Mouse (Mus musculus) MEL (cell line): ENCODE data around the gene Cabcoco1. TPM values are rescaled to one million over a fixed set of nuclear protein-coding genes. Genes with fewer than 3 reads are reported as not detected.

Experiments used
- DNase-seq: peaks from one replicate; pipeline ENCODE4 v3.0.0; 2011; ENCODE audit warnings: low read depth, low spot score
- H3K27ac ChIP-seq: 2 replicates; pipeline ENCODE4 v1.5.1; 2012; ENCODE audit warnings: low read depth, mild to moderate bottlenecking, control low read depth, low read length, moderate library complexity; ENCODE audit not compliant: control insufficient read depth
- H3K27me3 ChIP-seq, 2 experiments: fragments of 150-350 bp in 1 of 2; sonication (generic) in 1 of 2; 2 replicates each; pipeline ENCODE4 v1.6.1; 2012; ENCODE audit warnings: low read length in 2 of 2, mild to moderate bottlenecking in 2 of 2, improper control_type of control experiment in 1 of 2, moderate library complexity in 1 of 2; ENCODE audit not compliant: insufficient read depth in 2 of 2, control insufficient read depth in 1 of 2
- H3K36me3 ChIP-seq, 2 experiments: 2 replicates each; pipeline ENCODE4 v1.6.1; 2012 to 2014; ENCODE audit warnings: low read length in 2 of 2, improper control_type of control experiment in 1 of 2, inconsistent platforms in 1 of 2, mild to moderate bottlenecking in 1 of 2; ENCODE audit not compliant: insufficient read depth in 2 of 2, control insufficient read depth in 1 of 2
- H3K4me1 ChIP-seq, 2 experiments: fragments of 150-350 bp in 1 of 2; sonication (generic) in 1 of 2; 2 replicates each; pipeline ENCODE4 v1.6.1; 2012; ENCODE audit warnings: low read length in 2 of 2, improper control_type of control experiment in 1 of 2, mild to moderate bottlenecking in 1 of 2; ENCODE audit not compliant: insufficient read depth in 2 of 2, control insufficient read depth in 1 of 2
- H3K4me3 ChIP-seq, 2 experiments: fragments of 150-350 bp in 1 of 2; sonication (generic) in 1 of 2; 2 replicates each; pipeline ENCODE4 v1.5.1; 2012; ENCODE audit warnings: low read depth in 2 of 2, low read length in 2 of 2, mild to moderate bottlenecking in 2 of 2, moderate library complexity in 2 of 2, control low read depth in 1 of 2, improper control_type of control experiment in 1 of 2; ENCODE audit not compliant: control insufficient read depth in 1 of 2, insufficient read depth in 1 of 2
- H3K79me2 ChIP-seq: 2 replicates; pipeline ENCODE4 v1.6.1; 2012; ENCODE audit warnings: mild to moderate bottlenecking, low read length, moderate library complexity; ENCODE audit not compliant: control insufficient read depth, poor library complexity, insufficient read depth
- H3K9ac ChIP-seq: 2 replicates; pipeline ENCODE4 v1.6.1; 2012; ENCODE audit warnings: low read depth, mild to moderate bottlenecking, control low read depth, low read length, moderate library complexity; ENCODE audit not compliant: control insufficient read depth, poor library complexity, severe bottlenecking
- H3K9me3 ChIP-seq: fragments of 150-350 bp; sonication (generic); replicated peaks from 2 replicates; pipeline ENCODE4 v1.6.1; 2012; ENCODE audit warnings: mild to moderate bottlenecking, low read length, improper control_type of control experiment, moderate library complexity; ENCODE audit not compliant: insufficient read depth
- CHD1 ChIP-seq: IDR thresholded peaks from 2 replicates; pipeline ENCODE4 v1.6.1; 2012; ENCODE audit warnings: low read depth, mild to moderate bottlenecking, inconsistent platforms, low read length, improper control_type of control experiment
- ELF1 ChIP-seq: IDR thresholded peaks from 2 replicates; pipeline ENCODE4 v1.6.1; 2014; ENCODE audit warnings: low read depth, mild to moderate bottlenecking, inconsistent platforms, low read length, improper control_type of control experiment, moderate library complexity
- ETS1 ChIP-seq: IDR thresholded peaks from 2 replicates; pipeline ENCODE4 v1.6.1; 2012; ENCODE audit warnings: low read depth, mild to moderate bottlenecking, inconsistent platforms, low read length, improper control_type of control experiment, moderate library complexity
- GATA1 ChIP-seq: IDR thresholded peaks from 2 replicates; pipeline ENCODE4 v1.6.1; 2011; ENCODE audit warnings: low read depth, low read length, improper control_type of control experiment
- HCFC1 ChIP-seq: IDR thresholded peaks from 2 replicates; pipeline ENCODE4 v1.6.1; 2012; ENCODE audit warnings: low read depth, mild to moderate bottlenecking, inconsistent platforms, low read length, improper control_type of control experiment, moderate library complexity
- JUND ChIP-seq: IDR thresholded peaks from 2 replicates; pipeline ENCODE4 v1.6.1; 2011; ENCODE audit warnings: low read depth, mild to moderate bottlenecking, improper control_type of control experiment, low read length
- MAX ChIP-seq: IDR thresholded peaks from 2 replicates; pipeline ENCODE4 v1.6.1; 2011; ENCODE audit warnings: low read length, improper control_type of control experiment
- MEF2A ChIP-seq: IDR thresholded peaks from 2 replicates; pipeline ENCODE4 v1.6.1; 2014; ENCODE audit warnings: low read depth, mild to moderate bottlenecking, inconsistent platforms, low read length, improper control_type of control experiment; ENCODE audit not compliant: poor library complexity, insufficient replicate concordance, severe bottlenecking; ENCODE audit errors: extremely low read depth
- MXI1 ChIP-seq: IDR thresholded peaks from 2 replicates; pipeline ENCODE4 v1.6.1; 2011; ENCODE audit warnings: mild to moderate bottlenecking, low read depth, low read length, improper control_type of control experiment
- MYB ChIP-seq: IDR thresholded peaks from 2 replicates; pipeline ENCODE4 v1.6.1; 2011; ENCODE audit warnings: mild to moderate bottlenecking, low read depth, low read length, improper control_type of control experiment
- MYC ChIP-seq: IDR thresholded peaks from 2 replicates; pipeline ENCODE4 v1.6.1; 2011; ENCODE audit warnings: low read depth, mild to moderate bottlenecking, low read length, improper control_type of control experiment, moderate library complexity
- NRF1 ChIP-seq: IDR thresholded peaks from 2 replicates; pipeline ENCODE4 v1.6.1; 2014; ENCODE audit warnings: low read depth, mild to moderate bottlenecking, inconsistent platforms, low read length, improper control_type of control experiment, moderate library complexity; ENCODE audit not compliant: poor library complexity, insufficient read depth, severe bottlenecking
- POLR2AphosphoS2 ChIP-seq: IDR thresholded peaks from 2 replicates; pipeline ENCODE4 v1.6.1; 2011; ENCODE audit warnings: low read length, improper control_type of control experiment
- RAD21 ChIP-seq: IDR thresholded peaks from 2 replicates; pipeline ENCODE4 v1.6.1; 2011; ENCODE audit warnings: mild to moderate bottlenecking, low read depth, low read length, improper control_type of control experiment
- RCOR1 ChIP-seq: IDR thresholded peaks from 2 replicates; pipeline ENCODE4 v1.6.1; 2012; ENCODE audit warnings: low read depth, mild to moderate bottlenecking, inconsistent platforms, low read length, improper control_type of control experiment
- TAL1 ChIP-seq: IDR thresholded peaks from 2 replicates; pipeline ENCODE4 v1.6.1; 2012; ENCODE audit warnings: mild to moderate bottlenecking, inconsistent platforms, low read length, moderate library complexity, mixed read lengths
- TBP ChIP-seq: IDR thresholded peaks from 2 replicates; pipeline ENCODE4 v1.8.0; 2011; ENCODE audit warnings: low read depth, low read length, improper control_type of control experiment
- UBTF ChIP-seq: IDR thresholded peaks from 2 replicates; pipeline ENCODE4 v1.6.1; 2012; ENCODE audit warnings: low read depth, mild to moderate bottlenecking, inconsistent platforms, low read length, improper control_type of control experiment, moderate library complexity, borderline replicate concordance; ENCODE audit not compliant: insufficient read depth
- USF1 ChIP-seq: IDR thresholded peaks from 2 replicates; pipeline ENCODE4 v1.6.1; 2014; ENCODE audit warnings: low read depth, mild to moderate bottlenecking, inconsistent platforms, low read length, improper control_type of control experiment, moderate library complexity
- USF2 ChIP-seq, 2 experiments: IDR thresholded peaks; 2 replicates each; pipeline ENCODE4 v1.6.1; 2011 to 2012; ENCODE audit warnings: improper control_type of control experiment in 2 of 2, low read length in 2 of 2, borderline replicate concordance in 1 of 2, inconsistent platforms in 1 of 2, low read depth in 1 of 2, mild to moderate bottlenecking in 1 of 2; ENCODE audit not compliant: insufficient read depth in 1 of 2
- polyA plus RNA-seq, 2 experiments: library from polyadenylated mRNA; stranded (reverse) in 1 of 2; unstranded in 1 of 2; fragments of >175 nt in 1 of 2; fragments of >200 nt in 1 of 2; gene quantifications; 2 replicates each; pipeline versions ENCODE4 v1.2.1 to v1.2.4; 2012; ENCODE audit warnings: low replicate concordance in 2 of 2, low read depth in 1 of 2; ENCODE audit not compliant: insufficient read length in 2 of 2, insufficient read depth in 1 of 2, missing spikeins in 1 of 2
- total RNA-seq: library from RNA; depleted of rRNA; stranded (reverse); fragments of 300-350 nt; gene quantifications from 2 replicates; pipeline ENCODE4 v1.2.3, GENCODE M21; 2012

The Cabcoco1 gene
- total and polyA plus RNA-seq, 3 experiments = not detected

DNA sequence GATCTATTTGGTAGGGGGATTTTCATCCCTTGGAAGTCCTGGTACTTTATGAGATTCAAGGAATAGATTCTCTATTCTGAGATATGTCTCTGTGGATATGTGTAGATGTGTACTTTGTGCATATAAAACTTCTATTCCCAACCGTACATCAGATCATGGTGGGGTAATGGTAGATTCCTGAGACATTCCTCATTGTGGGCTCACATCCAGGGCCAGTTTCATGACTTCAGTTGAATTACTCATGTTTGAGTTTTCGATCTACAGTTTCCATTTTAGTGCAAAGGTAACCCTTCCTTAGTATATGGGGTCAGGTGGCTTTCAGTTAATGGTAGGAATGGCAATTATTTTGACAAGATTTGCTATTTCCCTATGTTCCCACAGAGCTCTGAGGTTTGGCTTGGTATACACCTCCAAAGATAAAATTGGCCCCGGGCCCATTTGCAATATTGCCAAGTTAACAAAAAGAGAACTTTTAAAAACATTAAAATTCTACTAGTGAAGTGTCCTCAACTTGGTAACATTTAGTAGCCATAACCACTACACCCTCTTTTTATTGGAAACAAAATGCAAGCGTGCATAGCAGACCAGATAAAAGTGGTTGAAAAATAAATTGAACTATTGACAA is 45.8 kb upstream of the Cabcoco1 start:
- no peak for DNase-seq
- no peaks in the 10 kb centered on the region for H3K27me3 ChIP-seq
- no peak overlapping the region for H3K9ac ChIP-seq
- no peaks in the 10 kb centered on the region for H3K36me3 ChIP-seq
- H3K79me2 ChIP-seq = no peaks in the 10 kb centered on the region
- no peak overlapping the region for H3K4me3 ChIP-seq
- no peak overlapping the region for H3K27ac ChIP-seq
- no peak for TF ChIP-seq POLR2AphosphoS2
- TF ChIP-seq MYC = no peak
- no peak for TF ChIP-seq GATA1
- no peak for TF ChIP-seq MXI1
- TF ChIP-seq CHD1 = no peak
- TF ChIP-seq RAD21 = no peak
- TF ChIP-seq TAL1 = no peak
- no peak for TF ChIP-seq ETS1
- TF ChIP-seq HCFC1 = no peak
- no peak for TF ChIP-seq NRF1
- TF ChIP-seq USF2 (IDR thresholded peaks at IDR 0.05; ENCODE audit: borderline replicate concordance in 1 of 2, insufficient read depth in 1 of 2, low read depth in 1 of 2, low read length in 2 of 2) = no peak
- no peak for TF ChIP-seq MYB
- TF ChIP-seq ELF1 = no peak
- no peak for TF ChIP-seq MAX
- TF ChIP-seq RCOR1 = no peak
- TF ChIP-seq USF1 = no peak
- TF ChIP-seq TBP = no peak
- H3K4me1 ChIP-seq = no peaks in the 10 kb centered on the region
- no peaks in the 10 kb centered on the region for H3K9me3 ChIP-seq

DNA sequence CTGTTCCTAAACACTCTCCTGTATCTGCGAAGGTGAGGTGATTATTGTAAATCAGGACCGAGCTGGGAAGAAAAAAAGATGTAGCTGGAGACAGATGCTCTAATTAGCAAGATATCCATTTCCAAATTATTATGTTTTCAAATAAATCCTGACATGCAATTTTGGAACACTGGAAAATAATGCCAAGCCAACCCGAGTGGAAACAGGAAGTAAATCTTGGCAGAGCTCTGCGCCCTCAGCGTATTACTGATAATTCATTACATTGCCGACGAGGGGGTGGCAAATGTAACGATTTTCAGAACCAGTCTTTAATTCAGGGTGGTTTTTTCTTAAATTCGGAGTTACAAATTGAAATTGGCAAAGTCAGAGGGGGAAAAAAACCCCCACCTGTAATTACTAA is 35.6 kb upstream of the Cabcoco1 start:
- H3K9me3 ChIP-seq = no peaks in the 10 kb centered on the region
- no peaks in the 10 kb centered on the region for H3K27me3 ChIP-seq
- H3K27ac ChIP-seq = no peak overlapping the region
- H3K9ac ChIP-seq = no peak overlapping the region
- no peak for TF ChIP-seq JUND
- TF ChIP-seq MEF2A = no peak
- TF ChIP-seq GATA1 = no peak
- TF ChIP-seq UBTF = no peak
- TF ChIP-seq MXI1 = no peak
- TF ChIP-seq ETS1 = no peak
- no peak for TF ChIP-seq USF1
- H3K4me1 ChIP-seq = no peaks in the 10 kb centered on the region
- DNase-seq = no peak
- H3K4me3 ChIP-seq = no peak overlapping the region
- no peaks in the 10 kb centered on the region for H3K79me2 ChIP-seq
- no peaks in the 10 kb centered on the region for H3K36me3 ChIP-seq
